7 mouse cellular contexts compared by ENCODE assay signal in genomic region chr9:120126868-120127267, GRCm38 (mm10). TPM values are rescaled to one million over a fixed set of nuclear protein-coding genes. Genes with fewer than 3 reads are reported as not detected.
DNase-seq lines count a peak whose midpoint lies in the region; ATAC-seq and TF ChIP-seq lines count a peak whose summit lies in the region.

No protein-coding gene starts in this region.

- no peak for DNase-seq in neural tube, embryonic 11.5 days (ENCODE audit: low spot score)
- DNase-seq in neural tube, embryonic 10.5 days (ENCODE audit: extremely low spot score, low spot score): no peak
- DNase-seq in stomach, postnatal 0 days (ENCODE audit: low spot score): no peak
- DNase-seq in urinary bladder, postnatal 10 days (ENCODE audit: low spot score): no peak
- DNase-seq in cerebellum, adult 11 months: no peak

- TF ChIP-seq EP300 in stomach, postnatal 0 days (optimal IDR thresholded peaks at IDR 0.05): no peak

- peak overlapping the region; percentile 97 for H3K4me3 ChIP-seq in neural tube, embryonic 11.5 days (ENCODE audit: low read depth, low read length)
- peak overlapping the region; percentile 73 for H3K4me3 ChIP-seq in forebrain, embryonic 15.5 days
- peak overlapping the region; percentile 99 for H3K4me3 ChIP-seq in liver, embryonic 12.5 days
- H3K4me3 ChIP-seq in stomach, postnatal 0 days (ENCODE audit: low read depth, low read length): peak overlapping the region; percentile 25; the same call in 1 of the 2 replicates

- peak overlapping the region; percentile 80 for H3K4me2 ChIP-seq in neural tube, embryonic 11.5 days (ENCODE audit: low read depth)
- H3K4me2 ChIP-seq in forebrain, embryonic 15.5 days (replicated peaks): peak overlapping the region; percentile 57
- peak overlapping the region; percentile 93 for H3K4me2 ChIP-seq in liver, embryonic 12.5 days
- peak overlapping the region; percentile 46 for H3K4me2 ChIP-seq in stomach, postnatal 0 days (replicated peaks; ENCODE audit: low read depth)

- peak overlapping the region; percentile 54 for H3K9ac ChIP-seq in neural tube, embryonic 11.5 days (ENCODE audit: low read length)
- H3K9ac ChIP-seq in forebrain, embryonic 15.5 days (replicated peaks): peak overlapping the region; percentile 55
- H3K9ac ChIP-seq in liver, embryonic 12.5 days: peak overlapping the region; percentile 100
- H3K9ac ChIP-seq in stomach, postnatal 0 days (ENCODE audit: low read length): 0 out of 2 replicates have a peak overlapping the region, but pooled peaks have one; percentile 41

- WGBS in neural tube, embryonic 11.5 days: 57% methylated on average over 11 of the region's 11 CpGs
- WGBS in forebrain, embryonic 15.5 days: 61% methylated on average over 11 of the region's 11 CpGs
- 36% methylated on average over 11 of the region's 11 CpGs for WGBS in liver, embryonic 12.5 days (ENCODE audit: insufficient replicate concordance)
- 40% methylated on average over 11 of the region's 11 CpGs for WGBS in stomach, postnatal 0 days

- peaks cover 9% of the 10 kb centered on the region for H3K36me3 ChIP-seq in neural tube, embryonic 11.5 days (ENCODE audit: control insufficient read depth, insufficient read depth, low read length)
- H3K36me3 ChIP-seq in forebrain, embryonic 15.5 days: peaks cover 49% of the 10 kb centered on the region
- H3K36me3 ChIP-seq in liver, embryonic 12.5 days: peaks cover 66% of the 10 kb centered on the region
- H3K36me3 ChIP-seq in stomach, postnatal 0 days (ENCODE audit: control insufficient read depth, insufficient read depth, low read length): peaks cover 12% of the 10 kb centered on the region; the same call in 1 of the 2 replicates

- TF ChIP-seq CTCF in stomach, postnatal 0 days (IDR thresholded peaks at IDR 0.05; ENCODE audit: low read depth): no peak

- H3K9me3 ChIP-seq in neural tube, embryonic 11.5 days (ENCODE audit: control insufficient read depth, low read length): no peaks in the 10 kb centered on the region
- H3K9me3 ChIP-seq in forebrain, embryonic 15.5 days: no peaks in the 10 kb centered on the region
- no peaks in the 10 kb centered on the region for H3K9me3 ChIP-seq in liver, embryonic 12.5 days (replicated peaks)
- H3K9me3 ChIP-seq in stomach, postnatal 0 days (ENCODE audit: control insufficient read depth, low read length): no peaks in the 10 kb centered on the region

- no peak overlapping the region for H3K27ac ChIP-seq in neural tube, embryonic 11.5 days (ENCODE audit: low read depth, low read length)
- peak overlapping the region; percentile 76 for H3K27ac ChIP-seq in forebrain, embryonic 15.5 days (replicated peaks)
- H3K27ac ChIP-seq in liver, embryonic 12.5 days: peak overlapping the region; percentile 96
- H3K27ac ChIP-seq in stomach, postnatal 0 days (replicated peaks): peak overlapping the region; percentile 42; the same call in 1 of the 2 replicates

- H3K27me3 ChIP-seq in neural tube, embryonic 11.5 days (ENCODE audit: control insufficient read depth, insufficient read depth, low read length): no peaks in the 10 kb centered on the region
- no peaks in the 10 kb centered on the region for H3K27me3 ChIP-seq in forebrain, embryonic 15.5 days
- H3K27me3 ChIP-seq in liver, embryonic 12.5 days (replicated peaks): no peaks in the 10 kb centered on the region
- no peaks in the 10 kb centered on the region for H3K27me3 ChIP-seq in stomach, postnatal 0 days (ENCODE audit: control insufficient read depth, insufficient read depth, low read length)

- ATAC-seq in neural tube, embryonic 11.5 days (ENCODE audit: insufficient read depth, low FRiP score, low TSS enrichment): peak; percentile 4; the same call in 1 of the 2 replicates
- ATAC-seq in forebrain, embryonic 15.5 days (replicated peaks): peak; percentile 10
- peak; percentile 4; the same call in 1 of the 2 replicates for ATAC-seq in liver, embryonic 12.5 days
- no peak for ATAC-seq in stomach, postnatal 0 days (ENCODE audit: low FRiP score, low TSS enrichment)

- peaks cover 11% of the 10 kb centered on the region for H3K4me1 ChIP-seq in neural tube, embryonic 11.5 days (ENCODE audit: control insufficient read depth, insufficient read depth, low read length)
- peaks cover 23% of the 10 kb centered on the region for H3K4me1 ChIP-seq in forebrain, embryonic 15.5 days
- H3K4me1 ChIP-seq in liver, embryonic 12.5 days: peaks cover 57% of the 10 kb centered on the region
- no peaks in the 10 kb centered on the region for H3K4me1 ChIP-seq in stomach, postnatal 0 days (replicated peaks; ENCODE audit: control insufficient read depth, insufficient read depth)

RNA-seq across cellular contexts. Expression of gene Rpsa, which starts 0.6 kb away (rescaled TPM):
- polyA plus RNA-seq in neural tube, embryonic 11.5 days (2014; fragmentation: Nextera tagmentation; extraction: Ambion mirVana): 1,461 and 1,514 TPM in 2 replicates
- 997 and 1,035 TPM in 2 replicates for polyA plus RNA-seq in forebrain, embryonic 15.5 days (2015; fragmentation: Nextera tagmentation; extraction: Ambion mirVana)
- polyA plus RNA-seq in liver, embryonic 12.5 days (2016; fragmentation: Nextera tagmentation; extraction: Ambion mirVana): 1,191 and 1,263 TPM in 2 replicates
- 941 and 957 TPM in 2 replicates for polyA plus RNA-seq in stomach, postnatal 0 days (2015; fragmentation: Nextera tagmentation; extraction: Ambion mirVana)

RNA-seq across cellular contexts. Expression of gene Slc25a38, which starts 16.7 kb away (rescaled TPM):
- 35.5 and 35.8 TPM in 2 replicates for polyA plus RNA-seq in neural tube, embryonic 11.5 days (2014; fragmentation: Nextera tagmentation; extraction: Ambion mirVana)
- 37.4 and 37.9 TPM in 2 replicates for polyA plus RNA-seq in forebrain, embryonic 15.5 days (2015; fragmentation: Nextera tagmentation; extraction: Ambion mirVana)
- polyA plus RNA-seq in liver, embryonic 12.5 days (2016; fragmentation: Nextera tagmentation; extraction: Ambion mirVana): 142 and 144 TPM in 2 replicates
- 16.3 and 18.2 TPM in 2 replicates for polyA plus RNA-seq in stomach, postnatal 0 days (2015; fragmentation: Nextera tagmentation; extraction: Ambion mirVana)

RNA-seq across cellular contexts. Expression of gene Mobp, which starts 22.6 kb away (rescaled TPM):
- polyA plus RNA-seq in neural tube, embryonic 11.5 days (2014; fragmentation: Nextera tagmentation; extraction: Ambion mirVana): not detected in 2 replicates
- polyA plus RNA-seq in forebrain, embryonic 15.5 days (2015; fragmentation: Nextera tagmentation; extraction: Ambion mirVana): 0.17 TPM in 1 of 2 replicates, not detected in the other
- polyA plus RNA-seq in liver, embryonic 12.5 days (2016; fragmentation: Nextera tagmentation; extraction: Ambion mirVana): not detected in 2 replicates
- polyA plus RNA-seq in stomach, postnatal 0 days (2015; fragmentation: Nextera tagmentation; extraction: Ambion mirVana): 0.32 and 0.51 TPM in 2 replicates

RNA-seq across cellular contexts. Expression of gene Ccr8, which starts 35.0 kb away (rescaled TPM):
- not detected in 2 replicates for polyA plus RNA-seq in neural tube, embryonic 11.5 days (2014; fragmentation: Nextera tagmentation; extraction: Ambion mirVana)
- not detected in 2 replicates for polyA plus RNA-seq in forebrain, embryonic 15.5 days (2015; fragmentation: Nextera tagmentation; extraction: Ambion mirVana)
- not detected in 2 replicates for polyA plus RNA-seq in liver, embryonic 12.5 days (2016; fragmentation: Nextera tagmentation; extraction: Ambion mirVana)
- 0.07 and 0.13 TPM in 2 replicates for polyA plus RNA-seq in stomach, postnatal 0 days (2015; fragmentation: Nextera tagmentation; extraction: Ambion mirVana)

RNA-seq across cellular contexts. Expression of gene Cx3cr1, which starts 57.2 kb away (rescaled TPM):
- polyA plus RNA-seq in neural tube, embryonic 11.5 days (2014; fragmentation: Nextera tagmentation; extraction: Ambion mirVana): 2.7 and 2.9 TPM in 2 replicates
- 6.6 and 6.9 TPM in 2 replicates for polyA plus RNA-seq in forebrain, embryonic 15.5 days (2015; fragmentation: Nextera tagmentation; extraction: Ambion mirVana)
- polyA plus RNA-seq in liver, embryonic 12.5 days (2016; fragmentation: Nextera tagmentation; extraction: Ambion mirVana): 5.4 and 6.0 TPM in 2 replicates
- 8.6 and 9.5 TPM in 2 replicates for polyA plus RNA-seq in stomach, postnatal 0 days (2015; fragmentation: Nextera tagmentation; extraction: Ambion mirVana)

Comparison
In these comparisons a context has a peak if more than half of its experiments do, and no peak if none do; other contexts are left out.
1. H3K4me3 ChIP-seq: peak in every context shown above with its lines; median percentile 99 in liver, embryonic 12.5 days; 97 in neural tube, embryonic 11.5 days; 73 in forebrain, embryonic 15.5 days; 25 in stomach, postnatal 0 days.
2. H3K9ac ChIP-seq: peak in every context shown above with its lines; median percentile 100 in liver, embryonic 12.5 days; 55 in forebrain, embryonic 15.5 days; 54 in neural tube, embryonic 11.5 days; 41 in stomach, postnatal 0 days.